Mouse (Mus musculus): ENCODE data around the gene Mylip.

DNA sequence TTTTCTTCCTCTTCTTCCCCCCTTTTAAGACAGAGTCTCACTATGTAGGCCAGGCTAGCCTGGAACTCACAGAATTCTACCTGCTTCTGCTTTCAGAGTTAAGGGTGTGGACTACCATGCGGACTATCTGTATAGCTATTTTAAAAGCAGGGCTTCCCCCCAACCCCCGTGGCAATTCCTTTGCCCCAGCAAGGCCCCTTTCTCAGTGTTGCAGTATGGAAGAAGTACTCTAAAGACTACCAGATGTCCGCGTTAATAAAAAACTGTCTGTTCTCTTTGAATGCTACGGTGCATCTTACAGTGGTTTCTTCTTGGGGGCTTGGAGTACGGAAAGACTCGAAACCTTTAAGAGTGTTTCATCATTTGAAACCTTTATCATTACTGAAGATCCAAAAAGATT, 12.3 kb downstream of the Mylip start:
- TF ChIP-seq CTCF (conservative IDR thresholded peaks at IDR 0.05; ENCODE audit: low read length) (no peak), NANOG (IDR thresholded peaks at IDR 0.05; ENCODE audit: borderline replicate concordance, low read length) (no peak), POU5F1 (IDR thresholded peaks at IDR 0.05; ENCODE audit: borderline replicate concordance, low read length) (no peak)

Measured in E14TG2a.4 (cell line).